Mouse (Mus musculus): ENCODE results near the gene Crtc1. TPM values are rescaled to one million over a fixed set of nuclear protein-coding genes. Genes with fewer than 3 reads are reported as not detected.

The Crtc1 gene
- 100 to 1,000 TPM; 154 to 203 (median 177) TPM for total RNA-seq (2022)

- DNase-seq (ENCODE audit: low spot score in 2 of 2), result peak; percentile 94
Observed at GRCm38 (mm10) chr8:70439055-70439847, at the start of gene Crtc1. Gene Crtc1, minus strand, starts transcription at chr8:70439579.

DNA sequence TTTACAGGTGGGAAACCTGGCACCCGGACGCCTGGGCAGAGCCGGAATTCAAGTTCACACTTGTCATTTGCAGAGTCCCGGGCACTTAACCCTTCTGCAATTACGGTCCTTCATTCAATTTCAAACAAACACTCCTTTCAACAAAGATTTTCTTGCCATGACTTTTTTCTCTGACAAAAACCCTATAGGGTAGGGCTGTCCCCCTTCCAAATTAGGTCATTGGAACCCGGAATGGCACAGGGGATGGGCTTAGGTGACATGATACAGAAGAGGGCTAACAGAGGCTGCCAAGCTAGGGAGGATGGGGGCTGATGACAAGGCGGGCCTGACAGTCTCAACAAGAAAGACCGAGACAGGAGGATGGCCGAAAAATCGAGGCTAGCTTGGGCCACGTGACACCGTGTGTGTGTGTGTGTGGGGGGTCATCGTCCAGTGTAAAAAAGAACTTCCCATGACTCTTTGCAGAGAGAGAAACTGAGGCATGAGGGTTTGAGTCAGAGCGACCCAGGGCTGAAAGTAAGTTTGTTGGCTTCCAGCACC is 49.6 kb upstream of the Crtc1 start:
- no peak for DNase-seq (ENCODE audit: low spot score in 2 of 2)

GRCm38 (mm10) chr8:70487993-70488796 is 48.8 kb upstream of the Crtc1 start:
- no peak for DNase-seq (ENCODE audit: low spot score in 2 of 2)

DNA sequence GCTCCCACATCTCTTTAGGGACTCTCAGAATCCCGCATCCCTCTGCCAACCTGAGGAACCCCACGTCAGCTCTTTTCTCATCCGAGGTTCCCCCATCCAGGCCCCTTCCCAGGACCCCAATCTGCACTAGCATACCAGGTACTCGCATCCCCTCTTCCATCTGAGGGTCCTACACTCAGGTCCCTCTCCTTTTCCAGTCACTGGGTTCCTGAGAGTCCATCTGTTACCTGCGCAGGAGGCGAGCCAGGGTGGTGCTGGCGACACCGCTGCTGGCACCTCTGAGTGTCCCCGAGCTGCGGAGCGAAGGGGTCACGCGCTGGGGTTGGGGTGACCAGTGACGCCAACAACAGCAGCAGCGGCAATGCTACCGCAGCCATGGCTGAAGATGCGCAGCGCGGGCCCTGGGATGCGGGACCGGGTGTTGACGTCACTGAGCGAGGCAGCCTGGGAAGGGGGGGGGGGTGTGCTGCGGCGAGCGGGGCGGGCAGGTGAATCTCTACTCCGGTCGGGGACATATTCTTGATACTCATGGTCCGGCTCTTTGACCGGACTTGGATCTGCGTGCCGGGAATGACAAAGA is 47.7 kb upstream of the Crtc1 start, which contains the start of gene Tmem59l:
Tmem59l (minus strand) TSS at position 418 of the 580 bp plus-strand sequence.
- DNase-seq (ENCODE audit: low spot score in 2 of 2), result no peak

- DNase-seq (ENCODE audit: low spot score in 2 of 2), result no peak
Observed at GRCm38 (mm10) chr8:70486191-70486681, 46.9 kb upstream of the Crtc1 start.

GRCm38 (mm10) chr8:70482943-70483342 is 43.6 kb upstream of the Crtc1 start:
- DNase-seq (ENCODE audit: low spot score in 2 of 2), result no peak

GRCm38 (mm10) chr8:70481908-70482307 is 42.5 kb upstream of the Crtc1 start:
- DNase-seq (ENCODE audit: low spot score in 2 of 2), result peak; percentile 71 to 78

- DNase-seq (ENCODE audit: low spot score in 2 of 2), result no peak
Observed at GRCm38 (mm10) chr8:70477269-70477982, 38.0 kb upstream of the Crtc1 start.

GRCm38 (mm10) chr8:70476333-70477268 is 37.2 kb upstream of the Crtc1 start, which contains the start of gene Klhl26:
Gene Klhl26, minus strand, starts transcription at chr8:70476968.
- DNase-seq (ENCODE audit: low spot score in 2 of 2), result peak; percentile 87 to 89

DNA sequence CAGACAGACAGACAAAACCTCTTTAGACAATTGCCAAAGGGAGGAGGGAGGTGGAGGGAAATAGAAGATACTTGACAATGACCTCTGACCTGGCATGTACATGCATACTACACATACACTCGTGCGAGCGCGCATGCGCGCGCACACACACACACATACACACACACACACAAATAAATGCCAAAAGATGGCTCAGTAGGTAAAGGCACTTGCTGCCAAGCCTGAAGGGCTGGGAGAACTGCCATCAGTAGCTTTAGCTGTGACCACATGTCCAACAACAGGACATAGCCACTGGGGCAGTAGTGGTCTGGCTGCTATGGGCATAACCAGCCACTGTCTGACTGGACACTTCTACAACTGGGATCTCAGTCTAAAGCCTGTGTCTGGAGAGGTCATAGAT is 32.5 kb upstream of the Crtc1 start:
- DNase-seq (ENCODE audit: low spot score in 2 of 2), result no peak

GRCm38 (mm10) chr8:70469938-70470337 is 30.6 kb upstream of the Crtc1 start:
- DNase-seq (ENCODE audit: low spot score in 2 of 2), result no peak

DNA sequence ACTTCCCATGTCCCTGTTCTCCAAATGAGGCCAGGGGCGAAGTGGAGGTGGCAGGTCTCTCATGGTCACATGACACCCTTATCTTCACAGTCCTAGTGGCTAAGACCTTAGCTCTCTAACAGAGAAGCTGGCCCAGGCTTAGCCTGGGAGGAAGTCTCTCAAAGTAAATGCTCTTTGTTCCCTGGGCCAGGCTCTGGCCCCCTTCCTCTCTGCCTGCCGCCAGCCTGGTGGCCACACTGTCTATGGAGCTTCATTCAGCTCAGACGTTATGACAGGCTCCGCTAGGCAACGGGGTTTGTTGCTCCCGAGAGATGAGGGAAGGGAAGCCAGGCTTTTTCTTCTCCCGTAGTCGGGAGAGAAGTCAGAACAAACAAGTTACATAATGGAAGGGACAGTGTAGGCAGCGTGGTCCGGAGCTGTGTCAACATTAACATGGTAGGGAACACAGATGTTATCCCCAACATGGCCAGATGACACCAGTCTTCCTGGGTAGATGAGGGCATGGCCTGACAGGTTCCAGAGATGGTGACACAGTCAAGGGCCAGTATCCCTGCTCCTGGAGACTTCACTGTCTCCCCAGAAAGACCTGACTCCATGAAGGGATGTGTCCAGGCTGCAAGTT is 30.0 kb upstream of the Crtc1 start:
- DNase-seq (ENCODE audit: low spot score in 2 of 2), result no peak

- no peak for DNase-seq (ENCODE audit: low spot score in 2 of 2)
Observed at GRCm38 (mm10) chr8:70468733-70469132, 29.4 kb upstream of the Crtc1 start.

- no peak for DNase-seq (ENCODE audit: low spot score in 2 of 2)
Observed at GRCm38 (mm10) chr8:70467907-70468306, 28.5 kb upstream of the Crtc1 start.

GRCm38 (mm10) chr8:70467229-70467725 is 27.9 kb upstream of the Crtc1 start:
- DNase-seq (ENCODE audit: low spot score in 2 of 2), result no peak

DNA sequence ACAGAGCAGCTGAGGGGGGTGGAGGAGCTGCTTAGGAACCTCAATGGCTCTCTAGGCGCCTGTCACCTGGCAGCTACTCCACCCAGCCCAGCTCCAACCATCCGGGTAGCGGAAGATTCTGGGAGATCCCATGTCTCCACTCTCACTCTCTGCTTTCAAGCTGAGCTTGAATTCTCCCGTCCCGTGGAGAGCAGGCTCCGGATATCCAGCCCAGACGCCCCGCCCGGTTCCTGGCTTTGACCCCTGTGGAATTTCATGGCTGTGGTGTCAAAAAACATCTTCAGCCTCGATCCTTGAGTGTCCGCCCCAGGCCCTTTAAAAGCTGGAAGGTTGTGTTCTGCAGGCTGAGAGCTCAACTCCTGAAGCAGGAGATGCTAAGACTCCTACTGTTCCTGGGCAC is 27.4 kb upstream of the Crtc1 start:
- no peak for DNase-seq (ENCODE audit: low spot score in 2 of 2)

DNA sequence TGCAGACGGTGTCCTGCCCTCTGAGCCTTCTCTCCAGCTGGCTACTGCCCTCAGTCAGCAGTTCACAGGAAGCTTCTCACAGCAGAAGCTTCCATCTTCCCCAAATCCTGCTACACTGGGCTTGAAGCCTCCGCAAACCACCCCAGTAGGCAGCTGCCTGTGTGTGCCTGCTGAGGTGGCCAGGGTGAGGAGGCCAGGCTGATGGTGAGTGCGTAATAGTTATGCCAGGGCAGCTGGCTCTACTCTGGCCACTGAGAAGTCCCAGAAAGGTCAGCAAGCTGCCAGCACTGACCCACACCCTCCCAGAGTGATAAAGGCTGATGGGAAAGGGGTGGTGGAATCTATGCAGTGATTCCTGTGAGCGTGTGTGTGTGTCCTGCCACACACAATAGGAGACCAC is 26.9 kb upstream of the Crtc1 start:
- DNase-seq (ENCODE audit: low spot score in 2 of 2), result no peak

GRCm38 (mm10) chr8:70465701-70466100 is 26.3 kb upstream of the Crtc1 start:
- DNase-seq (ENCODE audit: low spot score in 2 of 2), result no peak

GRCm38 (mm10) chr8:70464162-70464561 is 24.8 kb upstream of the Crtc1 start:
- no peak for DNase-seq (ENCODE audit: low spot score in 2 of 2)

Data from layer of hippocampus, adult 8-10 months (tissue).